Mouse (Mus musculus): ENCODE measurements around the gene Nup85. TPM values are rescaled to one million over a fixed set of nuclear protein-coding genes. Genes with fewer than 3 reads are reported as not detected.

Gene Nup85
- polyA plus RNA-seq, 1 experiment from 2014 or later = 192 TPM

DNA sequence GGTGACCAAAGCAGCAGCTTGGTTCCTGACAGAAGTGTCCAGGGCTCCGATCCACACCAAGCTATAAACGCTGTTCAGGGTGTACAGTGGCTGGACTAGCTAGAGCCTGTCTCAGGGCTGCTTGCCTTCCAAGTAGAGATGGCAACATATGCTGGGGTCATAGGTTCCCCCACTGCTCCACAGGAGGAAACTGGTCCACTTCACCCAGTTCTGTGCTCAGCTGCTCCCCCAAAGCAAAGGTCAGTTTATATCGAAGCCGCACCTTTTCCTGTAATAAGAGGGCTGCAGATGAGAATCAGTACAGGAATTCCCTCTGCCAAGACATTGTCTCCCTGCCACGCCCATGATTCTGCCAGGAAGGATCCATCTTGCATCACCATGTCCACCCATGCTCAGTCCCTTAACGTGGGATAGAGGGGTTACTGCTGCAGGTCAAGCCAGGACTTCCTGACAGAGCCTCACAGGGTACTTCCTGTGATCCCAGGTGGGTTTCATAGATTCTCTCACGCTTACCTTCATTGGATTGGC lies 21.4 kb downstream of the Nup85 start:
- peaks cover 94% of the 10 kb centered on the region for H3K36me3 ChIP-seq
- H3K4me2 ChIP-seq = no peak overlapping the region
- no peak overlapping the region for H3K4me3 ChIP-seq
- H3K4me1 ChIP-seq = no peaks in the 10 kb centered on the region
- 82% methylated on average over 7 of the region's 7 CpGs for WGBS
- H3K27ac ChIP-seq = no peak overlapping the region
- no peaks in the 10 kb centered on the region for H3K9me3 ChIP-seq
- ATAC-seq (ENCODE audit: borderline replicate concordance, extremely low read depth, low FRiP score, low TSS enrichment) = no peak
- H3K27me3 ChIP-seq = no peaks in the 10 kb centered on the region
- H3K9ac ChIP-seq = no peak overlapping the region

DNA sequence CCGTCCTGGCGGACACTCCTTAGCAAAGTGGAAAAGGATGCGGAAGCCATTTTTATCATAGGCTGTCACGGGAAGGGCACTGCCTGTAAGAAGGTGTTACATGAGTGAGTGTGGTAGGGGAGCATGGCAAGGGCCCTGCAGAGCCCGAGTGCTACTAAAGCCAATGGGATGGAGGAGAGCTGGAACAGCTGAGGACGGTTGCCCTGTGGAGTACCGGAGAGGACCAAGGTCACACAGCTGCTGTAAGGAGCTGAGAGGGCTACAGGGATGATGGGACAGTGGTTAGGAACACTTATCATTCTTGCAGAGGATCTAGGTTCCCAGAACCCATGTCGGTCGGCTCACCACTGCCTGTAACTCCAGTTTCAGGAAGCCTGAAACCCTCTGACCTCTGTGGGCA lies 22.2 kb downstream of the Nup85 start:
- Histone ChIP-seq H3K4me3 (no peak overlapping the region), H3K36me3 (peaks cover 94% of the 10 kb centered on the region), H3K4me2 (no peak overlapping the region), H3K27me3 (no peaks in the 10 kb centered on the region), H3K9ac (no peak overlapping the region), H3K4me1 (no peaks in the 10 kb centered on the region), H3K27ac (no peak overlapping the region), H3K9me3 (no peaks in the 10 kb centered on the region)
- 84% methylated on average over 9 of the region's 9 CpGs for WGBS
- no peak for ATAC-seq (ENCODE audit: borderline replicate concordance, extremely low read depth, low FRiP score, low TSS enrichment)

DNA sequence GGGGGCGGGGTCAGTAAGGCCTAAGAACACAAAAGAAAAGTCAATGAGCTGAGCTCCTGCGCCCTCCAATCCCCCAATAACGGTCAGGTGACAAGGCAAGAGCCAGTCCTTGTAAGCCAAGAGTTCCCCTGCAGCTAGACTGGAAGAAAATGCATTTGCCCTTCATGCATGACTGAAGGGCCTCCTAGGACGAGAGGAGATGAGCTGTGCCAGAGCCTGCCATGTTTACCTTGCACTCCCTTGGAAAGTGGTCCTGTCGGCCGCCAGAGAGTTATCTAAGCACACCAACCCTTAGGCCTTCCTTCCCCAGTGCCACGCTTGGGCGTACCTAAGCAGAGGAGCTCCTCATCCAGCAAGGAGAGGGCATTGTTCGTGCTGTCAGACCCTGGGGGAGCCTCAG lies 23.8 kb downstream of the Nup85 start:
- Histone ChIP-seq H3K9ac (no peak overlapping the region), H3K4me1 (no peaks in the 10 kb centered on the region), H3K36me3 (peaks cover 93% of the 10 kb centered on the region), H3K4me2 (no peak overlapping the region), H3K27ac (no peak overlapping the region), H3K27me3 (no peaks in the 10 kb centered on the region), H3K4me3 (no peak overlapping the region), H3K9me3 (no peaks in the 10 kb centered on the region)
- 82% methylated on average over 9 of the region's 9 CpGs for WGBS
- ATAC-seq (ENCODE audit: borderline replicate concordance, extremely low read depth, low FRiP score, low TSS enrichment) = no peak

DNA sequence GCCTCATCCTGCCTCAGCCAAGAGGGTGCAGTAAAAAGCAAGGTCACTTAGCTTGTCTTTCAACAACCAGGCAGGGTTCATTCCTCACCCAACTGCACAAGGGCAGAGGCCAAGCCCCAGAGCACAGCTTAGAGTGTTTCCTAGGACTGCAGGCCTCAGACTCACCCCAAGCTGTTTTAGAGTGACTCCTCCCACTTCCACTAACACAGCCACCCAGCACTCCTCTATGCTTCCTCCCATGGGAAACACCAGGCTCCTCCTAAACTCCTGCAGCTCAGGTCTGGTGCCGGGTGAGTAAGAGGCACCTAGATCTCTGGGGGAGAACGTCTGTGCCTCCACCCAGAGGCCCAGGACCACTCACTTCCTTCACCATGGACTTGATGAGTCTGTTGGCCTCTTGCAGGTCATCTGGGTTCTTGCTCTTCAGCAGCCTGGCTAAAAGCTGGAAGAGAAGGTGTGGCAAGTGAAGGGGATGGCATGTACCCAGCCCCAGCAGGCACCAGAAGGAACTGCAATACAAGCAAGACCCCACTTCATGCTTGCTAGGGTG lies 26.4 kb downstream of the Nup85 start:
- Histone ChIP-seq H3K4me3 (no peak overlapping the region), H3K4me2 (no peak overlapping the region), H3K27me3 (no peaks in the 10 kb centered on the region), H3K4me1 (no peaks in the 10 kb centered on the region), H3K27ac (no peak overlapping the region), H3K9me3 (no peaks in the 10 kb centered on the region), H3K36me3 (peaks cover 90% of the 10 kb centered on the region), H3K9ac (no peak overlapping the region)
- ATAC-seq (ENCODE audit: borderline replicate concordance, extremely low read depth, low FRiP score, low TSS enrichment) = peak; percentile 31; the same call in 1 of the 2 replicates
- WGBS = 85% methylated on average over 2 of the region's 2 CpGs

DNA sequence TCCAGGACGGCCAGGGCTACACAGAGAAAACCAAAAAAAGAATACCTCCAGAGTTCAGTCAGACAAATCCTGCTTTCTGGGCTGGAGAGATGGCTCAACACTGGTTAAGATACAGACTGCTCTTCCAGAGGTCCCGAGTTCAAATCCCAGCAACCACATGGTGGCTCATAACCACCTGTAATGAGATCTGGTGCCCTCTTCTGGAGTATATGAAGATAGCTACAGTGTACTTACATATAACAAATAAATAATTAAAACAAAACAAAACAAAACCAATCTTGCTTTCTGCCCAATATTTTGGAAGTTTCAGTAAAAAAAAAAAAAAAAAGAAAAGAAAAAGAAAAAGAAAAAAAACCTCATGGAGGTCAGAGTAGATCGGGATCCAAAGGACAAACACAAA lies 31.0 kb downstream of the Nup85 start:
- ATAC-seq (ENCODE audit: borderline replicate concordance, extremely low read depth, low FRiP score, low TSS enrichment) = no peak
- whole genome bisulfite sequencing = 97% methylated on average over 3 of the region's 3 CpGs
- no peak overlapping the region for H3K27ac ChIP-seq
- H3K4me2 ChIP-seq = no peak overlapping the region
- H3K9me3 ChIP-seq = no peaks in the 10 kb centered on the region
- H3K4me3 ChIP-seq = no peak overlapping the region
- no peaks in the 10 kb centered on the region for H3K27me3 ChIP-seq
- no peaks in the 10 kb centered on the region for H3K4me1 ChIP-seq
- no peak overlapping the region for H3K9ac ChIP-seq
- H3K36me3 ChIP-seq = peaks cover 65% of the 10 kb centered on the region

DNA sequence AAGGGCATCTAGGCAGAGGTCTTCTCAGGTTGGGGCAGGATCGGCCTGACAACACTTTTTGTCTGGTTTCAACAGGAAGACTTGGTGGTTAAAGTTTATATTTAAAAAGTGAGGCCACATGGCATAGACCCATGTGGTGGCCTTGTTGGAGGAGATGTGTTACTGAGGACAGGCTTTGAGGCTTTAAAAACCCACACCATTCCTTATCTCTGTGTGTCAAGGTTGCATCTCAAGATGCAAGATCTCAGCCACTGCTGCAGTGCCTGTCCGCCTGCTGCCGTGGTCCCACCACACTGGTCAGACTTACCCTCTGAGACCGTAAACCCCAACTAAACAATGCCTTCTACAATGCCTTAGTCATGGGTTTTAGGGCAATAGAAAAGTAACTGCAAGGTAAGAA lies 34.1 kb downstream of the Nup85 start:
- H3K4me3 ChIP-seq = no peak overlapping the region
- H3K9ac ChIP-seq = no peak overlapping the region
- H3K4me2 ChIP-seq = no peak overlapping the region
- peaks cover 36% of the 10 kb centered on the region for H3K36me3 ChIP-seq
- ATAC-seq (ENCODE audit: borderline replicate concordance, extremely low read depth, low FRiP score, low TSS enrichment) = no peak
- H3K9me3 ChIP-seq = no peaks in the 10 kb centered on the region
- WGBS = 90% methylated on average over 4 of the region's 4 CpGs
- no peaks in the 10 kb centered on the region for H3K27me3 ChIP-seq
- no peak overlapping the region for H3K27ac ChIP-seq
- H3K4me1 ChIP-seq = peaks cover 13% of the 10 kb centered on the region

DNA sequence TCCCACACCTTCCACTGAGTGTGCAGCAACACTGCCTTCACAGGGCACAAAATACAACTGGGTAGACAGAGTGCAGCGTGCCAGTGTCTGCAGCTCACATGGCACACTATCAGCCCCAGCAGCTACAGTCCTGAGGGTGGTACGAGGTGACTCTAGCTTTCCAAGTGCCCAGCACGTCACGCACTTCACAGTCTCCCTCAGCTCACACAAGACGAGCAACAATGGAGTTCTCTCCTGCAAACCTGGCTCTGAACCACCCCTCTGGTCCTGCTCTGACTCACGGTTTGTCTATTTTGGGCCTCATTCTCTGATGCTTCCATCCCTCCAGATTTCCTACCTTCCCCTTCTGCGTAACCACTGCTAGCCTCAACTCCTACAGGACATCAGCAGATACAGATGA lies 35.5 kb downstream of the Nup85 start:
- Histone ChIP-seq H3K9me3 (no peaks in the 10 kb centered on the region), H3K27ac (no peak overlapping the region), H3K4me3 (no peak overlapping the region), H3K4me2 (no peak overlapping the region), H3K27me3 (no peaks in the 10 kb centered on the region), H3K36me3 (peaks cover 22% of the 10 kb centered on the region), H3K4me1 (peaks cover 15% of the 10 kb centered on the region), H3K9ac (no peak overlapping the region)
- ATAC-seq (ENCODE audit: borderline replicate concordance, extremely low read depth, low FRiP score, low TSS enrichment) = no peak
- 93% methylated on average over 7 of the region's 7 CpGs for WGBS

DNA sequence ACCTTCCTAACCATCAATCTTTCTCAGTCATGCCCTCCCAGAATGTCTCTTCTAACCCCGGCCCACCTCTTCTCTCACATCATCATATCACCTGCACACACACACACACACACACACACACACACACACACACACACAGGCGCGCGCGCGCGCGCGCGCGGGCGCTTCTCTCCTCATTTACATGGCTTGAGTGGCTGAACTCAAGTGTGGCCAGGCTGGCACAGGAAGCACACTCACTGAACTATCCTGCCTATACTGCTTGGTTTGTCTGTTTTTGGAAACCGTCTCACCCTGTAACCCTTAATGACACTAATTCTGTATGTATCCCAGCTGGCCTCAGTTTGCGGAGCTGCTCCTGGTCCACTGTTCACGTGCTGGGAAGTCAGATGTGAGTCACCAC lies 36.5 kb downstream of the Nup85 start:
- WGBS = 93% methylated on average over 15 of the region's 15 CpGs
- Histone ChIP-seq H3K4me1 (peaks cover 23% of the 10 kb centered on the region), H3K9me3 (no peaks in the 10 kb centered on the region), H3K36me3 (peaks cover 16% of the 10 kb centered on the region), H3K9ac (no peak overlapping the region), H3K4me2 (no peak overlapping the region), H3K27ac (no peak overlapping the region), H3K4me3 (no peak overlapping the region), H3K27me3 (no peaks in the 10 kb centered on the region)
- ATAC-seq (ENCODE audit: borderline replicate concordance, extremely low read depth, low FRiP score, low TSS enrichment) = no peak

DNA sequence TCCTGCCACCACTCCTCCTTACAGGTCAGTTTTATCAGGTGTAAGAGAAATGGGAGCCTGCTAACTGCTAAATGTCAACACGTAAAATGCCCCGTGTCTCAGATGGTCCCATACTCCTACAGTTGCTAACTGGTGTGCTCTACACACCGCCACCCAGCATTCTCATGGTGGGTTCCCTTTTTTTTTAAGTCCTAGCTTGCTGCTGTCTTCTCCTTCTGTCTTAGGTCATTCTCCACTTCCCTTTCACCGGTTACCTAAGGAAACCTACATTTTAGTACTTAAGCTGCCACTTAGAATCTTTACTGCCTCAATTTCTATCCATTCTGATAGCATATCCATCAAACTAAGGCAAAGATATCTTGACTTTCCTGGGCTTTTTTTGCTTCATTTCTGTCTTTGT lies 36.9 kb downstream of the Nup85 start:
- ATAC-seq (ENCODE audit: borderline replicate concordance, extremely low read depth, low FRiP score, low TSS enrichment) = no peak
- no peak overlapping the region for H3K27ac ChIP-seq
- no peak overlapping the region for H3K9ac ChIP-seq
- H3K36me3 ChIP-seq = peaks cover 18% of the 10 kb centered on the region
- peaks cover 23% of the 10 kb centered on the region for H3K4me1 ChIP-seq
- WGBS = 78% methylated on average over 4 of the region's 4 CpGs
- H3K27me3 ChIP-seq = no peaks in the 10 kb centered on the region
- H3K4me2 ChIP-seq = no peak overlapping the region
- no peak overlapping the region for H3K4me3 ChIP-seq
- no peaks in the 10 kb centered on the region for H3K9me3 ChIP-seq

DNA sequence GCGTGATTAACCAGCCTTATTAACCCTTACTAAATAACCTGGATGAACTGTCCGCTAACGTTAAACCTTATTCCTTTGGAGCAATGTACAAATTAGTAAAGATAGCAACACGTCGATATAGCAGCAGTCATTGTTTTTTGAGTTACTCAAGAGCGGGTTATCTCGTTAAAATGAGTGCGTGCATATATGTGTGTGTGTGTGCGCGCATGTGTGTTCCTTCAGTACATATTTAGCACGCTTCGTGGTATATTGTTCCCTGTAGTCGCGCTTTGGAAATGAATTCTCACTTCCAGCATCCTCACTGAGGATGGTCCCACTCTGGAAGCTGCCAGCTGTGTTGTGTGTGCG lies 38.9 kb downstream of the Nup85 start:
- H3K9me3 ChIP-seq = no peaks in the 10 kb centered on the region
- peaks cover 28% of the 10 kb centered on the region for H3K36me3 ChIP-seq
- peak overlapping the region; percentile 83 for H3K27ac ChIP-seq
- H3K27me3 ChIP-seq = no peaks in the 10 kb centered on the region
- WGBS = 4% methylated on average over 15 of the region's 15 CpGs
- no peak for ATAC-seq (ENCODE audit: borderline replicate concordance, extremely low read depth, low FRiP score, low TSS enrichment)
- H3K4me1 ChIP-seq = peaks cover 23% of the 10 kb centered on the region
- H3K4me3 ChIP-seq = peak overlapping the region; percentile 74
- H3K9ac ChIP-seq = peak overlapping the region; percentile 91
- H3K4me2 ChIP-seq = peak overlapping the region; percentile 83

DNA sequence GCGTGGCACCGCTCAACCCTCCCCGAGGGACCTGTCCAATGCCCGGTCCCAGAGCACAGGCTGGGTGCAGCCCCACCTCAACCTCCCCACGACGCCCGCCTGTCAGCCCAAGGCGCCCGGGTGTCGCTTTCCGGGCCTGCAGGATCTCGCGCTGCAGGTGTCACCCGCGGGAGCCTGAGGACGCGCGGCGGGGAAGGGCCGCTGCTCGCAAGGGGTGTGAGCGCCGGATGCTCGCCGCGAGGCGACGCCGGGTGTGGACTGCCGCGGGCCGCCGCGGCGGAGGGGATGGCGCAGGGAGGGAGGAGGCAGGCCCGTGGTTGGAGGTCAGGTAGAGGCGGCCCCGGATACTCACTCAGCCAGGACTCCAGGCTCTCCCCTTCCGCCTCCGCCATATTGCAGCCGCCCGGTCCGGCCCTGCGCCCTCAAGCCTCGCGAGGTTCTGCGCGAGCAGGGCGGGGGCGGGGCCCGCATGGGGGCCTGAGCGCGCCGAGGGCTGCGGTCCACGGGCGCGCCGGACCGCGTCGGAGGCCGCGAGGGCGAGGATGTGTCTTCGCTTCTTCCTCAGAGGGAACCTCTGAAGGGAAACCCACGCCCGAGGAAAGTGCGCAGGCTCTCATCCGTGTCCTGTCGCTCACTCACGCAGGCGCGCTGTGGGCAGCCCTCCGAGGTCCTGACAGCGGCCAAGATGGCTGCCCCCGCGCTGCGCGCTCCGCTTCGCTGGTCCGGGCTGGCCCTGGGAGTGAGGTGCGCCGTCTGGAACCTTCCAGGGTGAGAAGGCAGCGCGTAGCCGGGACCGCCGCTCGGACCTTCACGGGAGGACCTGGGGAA lies 39.5 kb downstream of the Nup85 start, which contains the start of the genes Mrps7 and Gga3:
Mrps7 (plus strand) TSS at position 450 of the 828 bp plus-strand sequence.
Gga3 (minus strand) TSS at position 576 of the 828 bp plus-strand sequence.
- under 1% methylated on average over 81 of the region's 93 CpGs for WGBS

DNA sequence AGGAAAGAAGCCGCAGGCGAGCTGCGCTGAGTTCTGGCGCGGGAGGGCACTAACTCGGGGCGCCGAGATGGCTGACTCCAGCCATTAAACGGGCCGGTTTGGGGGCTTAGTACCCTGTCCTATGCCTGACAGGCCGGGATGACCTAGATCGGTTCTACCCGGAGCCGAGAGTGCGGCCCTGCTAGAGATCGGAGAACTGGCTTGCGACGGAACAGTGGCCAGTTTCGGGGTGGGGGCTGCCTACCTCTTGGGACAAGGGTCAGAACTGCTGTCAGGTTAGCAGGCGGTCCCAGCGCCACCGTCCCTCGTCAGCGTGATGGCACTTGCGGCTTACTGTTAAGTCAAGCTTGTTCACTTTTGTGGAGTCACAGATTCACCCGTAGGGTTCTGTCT lies 40.1 kb downstream of the Nup85 start:
- under 1% methylated on average over 26 of the region's 26 CpGs for WGBS
- Histone ChIP-seq H3K9ac (peak overlapping the region; percentile 91), H3K4me1 (peaks cover 23% of the 10 kb centered on the region), H3K4me3 (peak overlapping the region; percentile 74), H3K27ac (peak overlapping the region; percentile 83), H3K4me2 (peak overlapping the region; percentile 83), H3K27me3 (no peaks in the 10 kb centered on the region), H3K9me3 (no peaks in the 10 kb centered on the region), H3K36me3 (peaks cover 38% of the 10 kb centered on the region)
- ATAC-seq (ENCODE audit: borderline replicate concordance, extremely low read depth, low FRiP score, low TSS enrichment) = peak; percentile 48; the same call in 1 of the 2 replicates

More for the DNA sequence above, 39.5 kb downstream of the Nup85 start, which contains the start of the genes Mrps7 and Gga3:
- H3K4me3 ChIP-seq = peak within 1 kb of the TSS; percentile 74
- ATAC-seq (ENCODE audit: borderline replicate concordance, extremely low read depth, low FRiP score, low TSS enrichment) = peak; percentile 97
- H3K36me3 ChIP-seq = peaks cover 34% of the 10 kb centered on the region
- peak within 1 kb of the TSS; percentile 91 for H3K9ac ChIP-seq
- peak within 1 kb of the TSS; percentile 83 for H3K4me2 ChIP-seq
- H3K4me1 ChIP-seq = peaks cover 23% of the 10 kb centered on the region
- no peaks in the 10 kb centered on the region for H3K9me3 ChIP-seq
- peak within 1 kb of the TSS; percentile 83 for H3K27ac ChIP-seq
- no peaks in the 10 kb centered on the region for H3K27me3 ChIP-seq

All from lung, embryonic 15.5 days (tissue).